Mouse (Mus musculus) v-Abl transformed pro-B cells (cell line): ENCODE measurements around the gene Slc9a8.

ENCODE experiments used
- in situ Hi-C, 2 experiments: fragments of 400-800 bp; cut with MboI; formaldehyde crosslinking; loops; one replicate each; pipeline ENCODE4 v1.15.1; 2025; ENCODE audit not compliant: unreplicated experiment in 2 of 2

The Slc9a8 gene

GRCm38 (mm10) chr2:167421330-167422149 lies at the start of gene Slc9a8:
Slc9a8 (plus strand) TSS chr2:167421712.
- in situ Hi-C loops, result loop anchor here (5.0 to 10.0 kb wide), 8 partner anchors 41 to 354 kb away; partner anchors contain the start of genes Rnf114 (in 2 of the 2) and Spata2 (in 2 of the 2)

- in situ Hi-C loops, result no loop called here
Measured at GRCm38 (mm10) chr2:167373266-167373665, 48.2 kb upstream of the Slc9a8 start.

DNA sequence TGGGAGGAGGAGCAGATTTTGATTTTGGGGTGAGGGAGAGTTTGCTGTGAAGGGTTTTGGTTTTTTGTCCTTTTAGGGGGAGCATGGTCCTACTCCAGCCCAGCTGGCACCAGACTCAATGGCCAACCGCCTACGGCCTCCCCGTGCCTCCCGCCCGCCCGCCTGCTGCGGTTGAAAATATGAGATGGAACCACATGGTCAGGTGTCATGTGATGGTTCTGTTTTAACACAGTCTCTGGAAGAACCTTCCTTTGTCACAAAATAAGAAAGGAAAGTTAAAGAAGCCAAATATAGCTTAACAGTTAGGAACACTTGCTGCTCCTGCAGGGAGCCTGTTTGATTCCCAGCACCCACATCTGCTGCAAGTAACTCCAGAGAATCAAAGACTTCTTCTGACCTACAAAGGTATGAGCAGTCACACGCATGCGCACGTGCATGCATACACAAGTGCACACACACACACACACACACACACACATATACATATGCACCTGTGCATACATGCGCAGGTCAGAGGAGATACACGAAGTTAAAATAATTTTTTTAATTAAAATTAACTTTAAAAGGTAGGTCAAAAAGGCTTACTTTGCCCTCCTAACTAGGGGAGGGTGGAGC lies 47.2 kb upstream of the Slc9a8 start:
- in situ Hi-C loops, result no loop called here

DNA sequence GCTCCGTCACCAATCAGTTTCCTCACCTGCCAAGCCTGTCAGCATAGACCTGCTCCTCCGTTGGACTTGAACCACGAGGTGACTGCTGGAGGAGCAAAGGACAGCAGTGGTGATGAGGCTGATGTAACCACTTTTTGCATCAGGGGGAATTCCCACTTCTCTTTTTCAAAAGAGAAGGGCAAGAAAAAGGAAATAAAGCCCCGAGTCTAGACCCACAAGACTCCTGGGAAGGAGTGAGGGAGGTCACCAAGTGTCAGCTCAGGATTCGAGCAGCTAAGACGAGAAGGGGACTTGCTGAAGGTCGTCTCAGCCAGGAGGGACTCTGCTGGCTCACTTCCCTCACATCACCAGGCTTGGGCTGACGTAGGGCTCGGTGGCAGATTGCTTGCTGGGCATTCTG lies 46.4 kb upstream of the Slc9a8 start:
- in situ Hi-C loops, result no loop called here

DNA sequence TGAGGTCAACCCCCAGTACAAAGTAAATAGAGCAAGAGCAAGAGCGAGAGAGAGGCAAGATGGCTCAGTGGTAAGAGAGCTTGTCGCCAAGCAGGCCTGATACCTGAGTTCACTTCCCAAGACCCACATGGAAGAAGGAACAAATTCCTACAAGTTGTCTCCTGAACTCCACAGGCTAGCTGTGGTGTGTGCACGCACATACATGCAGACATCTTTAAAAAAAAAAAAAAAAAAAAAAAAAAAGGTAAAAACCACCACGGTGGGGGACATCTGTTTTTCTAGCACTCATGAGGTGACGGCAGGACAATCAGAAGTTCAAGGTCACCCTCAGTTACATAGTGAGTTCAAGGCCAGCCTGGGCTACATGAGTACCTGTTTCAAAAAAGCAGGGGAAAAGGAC lies 45.8 kb upstream of the Slc9a8 start:
- in situ Hi-C loops, result no loop called here

DNA sequence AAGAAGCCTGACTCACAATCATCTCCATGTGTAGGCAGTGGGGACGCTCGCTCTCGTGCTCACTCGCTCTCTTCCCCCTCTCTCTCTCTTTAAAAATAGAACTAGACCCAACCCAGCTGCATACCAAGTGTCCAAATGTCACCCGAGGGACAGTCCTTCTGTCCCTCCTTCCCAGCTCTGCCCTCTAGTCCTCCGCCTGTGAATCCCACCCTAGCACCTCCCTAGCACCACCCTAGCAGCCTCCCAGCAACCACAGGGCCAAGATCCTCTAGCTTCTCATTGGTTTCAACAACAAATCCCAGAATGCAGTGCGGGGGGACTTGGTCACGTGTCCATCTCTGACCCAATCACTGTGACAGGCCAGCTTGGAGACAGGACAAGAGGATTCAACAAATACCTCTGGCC lies 45.4 kb upstream of the Slc9a8 start:
- in situ Hi-C loops, result no loop called here

GRCm38 (mm10) chr2:167377697-167378096 lies 43.8 kb upstream of the Slc9a8 start:
- in situ Hi-C loops, result no loop called here

GRCm38 (mm10) chr2:167378972-167379371 lies 42.5 kb upstream of the Slc9a8 start:
- in situ Hi-C loops, result no loop called here

DNA sequence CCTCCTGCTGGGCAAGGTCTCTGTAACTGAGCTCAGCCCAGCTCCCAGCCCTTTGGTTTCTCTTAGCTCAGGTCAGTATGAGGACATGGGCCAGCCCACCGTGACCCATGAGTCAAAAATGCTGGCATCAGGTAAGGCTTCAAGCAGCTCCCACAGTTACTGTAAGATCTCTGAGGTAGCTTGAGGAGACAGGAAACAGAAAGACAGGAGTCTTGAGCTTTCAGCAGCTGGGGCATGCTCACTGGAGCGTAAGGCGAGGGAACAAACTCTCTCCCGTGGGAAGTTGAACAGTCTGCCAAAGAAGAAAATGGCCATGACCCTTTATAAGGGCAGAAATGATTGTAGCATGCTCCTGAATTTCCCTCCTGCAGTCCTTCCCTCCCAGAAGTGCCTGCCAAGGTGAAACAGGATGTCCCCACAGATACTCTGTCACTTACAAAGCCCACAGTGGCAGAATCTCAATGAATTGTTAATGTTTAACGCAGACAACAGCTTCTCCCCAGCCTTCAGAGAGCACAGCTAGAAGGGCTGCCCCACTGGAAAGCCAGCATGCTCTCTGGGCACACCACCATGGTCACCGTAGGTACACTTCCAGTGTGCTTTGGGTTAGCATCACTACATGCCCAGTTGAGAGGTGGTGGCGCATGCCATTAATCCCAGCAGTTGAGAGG lies 40.8 kb upstream of the Slc9a8 start:
- in situ Hi-C loops, result no loop called here

DNA sequence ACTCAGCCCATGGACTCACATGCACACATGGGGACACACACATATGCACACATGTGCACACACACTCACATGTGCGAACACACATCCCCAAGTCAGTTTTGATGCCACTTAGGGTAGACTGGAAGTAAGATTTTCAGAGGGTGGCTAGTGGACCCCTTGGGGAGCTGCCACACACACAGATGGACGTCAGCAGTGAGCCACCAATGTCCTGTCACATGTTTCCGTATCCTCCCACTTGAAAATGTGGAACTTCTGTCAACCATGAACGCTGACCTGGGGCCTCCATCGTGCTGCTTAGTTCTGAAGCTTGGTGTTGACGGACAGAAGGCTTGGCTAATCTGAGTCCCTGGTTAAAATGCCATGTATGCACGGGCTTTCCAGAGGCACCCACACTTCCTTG lies 39.9 kb upstream of the Slc9a8 start:
- in situ Hi-C loops, result no loop called here

GRCm38 (mm10) chr2:167382389-167382788 lies 39.1 kb upstream of the Slc9a8 start:
- in situ Hi-C loops, result no loop called here

DNA sequence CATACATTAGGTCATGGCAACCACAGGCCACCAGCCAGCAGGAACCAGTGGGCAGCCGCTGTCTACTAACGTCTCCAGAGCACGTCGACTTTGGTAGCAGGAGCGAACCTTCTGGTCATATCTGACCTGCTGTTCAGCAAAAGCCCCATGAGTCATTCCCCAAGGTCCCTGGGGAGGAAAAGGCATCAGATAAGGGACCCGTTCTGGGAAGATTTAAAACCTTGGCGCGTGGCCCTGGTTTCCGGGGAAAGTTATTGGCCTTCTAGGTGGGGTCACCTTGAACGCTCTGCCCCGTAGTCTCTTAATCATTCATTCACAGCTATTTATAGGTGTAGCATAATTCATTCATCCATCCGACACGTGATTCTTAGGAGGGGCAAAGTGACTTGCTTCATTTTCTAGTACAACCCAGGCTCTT lies 37.8 kb upstream of the Slc9a8 start:
- in situ Hi-C loops, result no loop called here

DNA sequence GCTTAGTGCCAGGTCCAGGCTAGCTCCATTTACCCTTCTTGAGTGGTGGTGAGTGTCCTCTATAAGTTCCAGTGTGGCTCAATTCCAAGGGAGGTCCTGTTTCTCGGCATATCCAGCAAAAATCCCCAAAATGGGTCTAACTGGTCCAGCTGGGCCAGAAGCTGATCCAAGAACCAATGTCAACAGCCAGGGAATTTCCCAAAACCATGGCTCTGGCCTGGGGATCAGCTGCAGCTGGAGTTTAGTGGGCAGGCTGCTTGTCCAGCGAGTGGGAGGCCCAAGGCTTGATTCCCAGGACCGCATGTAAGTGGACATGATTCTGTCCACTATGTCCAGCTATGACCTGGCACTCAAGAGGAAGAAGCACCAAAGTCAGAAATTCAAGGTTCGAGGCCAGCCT lies 35.1 kb upstream of the Slc9a8 start:
- in situ Hi-C loops, result no loop called here

DNA sequence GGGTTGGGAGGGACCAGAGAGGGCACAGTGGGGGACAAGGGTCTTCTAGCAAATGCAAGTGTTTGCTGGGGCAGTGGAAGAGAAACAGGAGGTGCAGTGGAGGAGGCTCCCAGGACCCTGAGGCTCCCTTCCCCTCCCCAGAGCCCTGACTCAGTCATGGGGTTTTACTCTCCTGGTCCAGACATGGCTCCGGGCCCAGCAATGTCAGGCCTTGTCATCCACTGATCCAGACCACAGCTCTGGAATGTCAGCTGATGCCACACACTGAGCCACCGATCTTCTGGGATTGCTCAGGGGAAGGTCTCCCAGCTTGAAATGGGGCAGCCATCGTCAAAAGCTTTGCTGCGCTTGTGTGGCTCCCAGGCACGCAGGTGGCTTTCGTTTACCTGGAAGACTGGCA lies 34.5 kb upstream of the Slc9a8 start:
- in situ Hi-C loops, result no loop called here

GRCm38 (mm10) chr2:167394426-167394825 lies 27.1 kb upstream of the Slc9a8 start:
- in situ Hi-C loops, result loop anchor here in 1 of 2 experiments (10.0 kb wide), 1 partner anchor 90 kb away; no protein-coding TSS in a partner anchor

- in situ Hi-C loops, result loop anchor here in 1 of 2 experiments (10.0 kb wide), 1 partner anchor 92 kb away; no protein-coding TSS in a partner anchor
Measured at GRCm38 (mm10) chr2:167396420-167396819, 25.1 kb upstream of the Slc9a8 start.

GRCm38 (mm10) chr2:167399012-167399411 lies 22.5 kb upstream of the Slc9a8 start:
- in situ Hi-C loops, result loop anchor here in 1 of 2 experiments (10.0 kb wide), 1 partner anchor 94 kb away; no protein-coding TSS in a partner anchor

DNA sequence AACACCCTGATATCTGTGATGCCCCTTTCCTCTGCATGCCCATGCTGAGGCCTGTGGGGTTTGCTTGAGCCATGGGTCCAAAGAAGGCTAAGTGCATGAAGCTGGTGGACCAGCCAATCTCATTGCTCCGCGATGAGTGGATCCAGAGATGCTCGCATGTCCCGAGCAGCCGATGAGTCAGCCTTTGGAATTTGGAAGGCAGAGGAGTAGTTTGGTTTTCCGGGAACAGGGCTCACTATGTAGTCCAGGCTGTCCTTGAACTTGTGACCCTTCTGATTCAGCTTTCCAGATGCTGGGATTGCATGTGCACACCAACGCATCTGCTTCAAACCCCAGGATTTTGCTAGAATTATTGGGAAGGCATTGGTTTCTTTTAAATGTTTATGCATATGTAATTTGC lies 21.9 kb upstream of the Slc9a8 start:
- in situ Hi-C loops, result loop anchor here (5.0 to 10.0 kb wide), 2 partner anchors 95 to 102 kb away; no protein-coding TSS in a partner anchor

DNA sequence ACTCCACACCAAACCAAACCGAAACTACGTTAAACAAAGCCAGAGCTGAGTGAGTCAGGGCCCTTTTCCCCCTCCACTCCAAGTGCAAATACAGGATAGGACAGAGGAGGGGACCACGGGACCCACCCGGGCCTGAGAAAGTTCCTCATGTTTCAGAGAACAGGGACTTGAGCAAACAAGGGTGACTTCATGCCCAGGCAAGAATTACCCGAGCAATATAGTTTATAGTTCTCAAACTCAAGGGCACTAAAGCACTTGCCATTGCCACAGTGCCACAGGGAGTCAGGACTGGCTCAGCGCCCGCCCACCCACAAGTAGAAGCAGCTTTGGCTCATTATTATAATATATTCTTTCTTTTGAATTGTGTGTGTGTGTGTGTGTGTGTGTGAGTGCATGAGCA lies 18.4 kb upstream of the Slc9a8 start:
- in situ Hi-C loops, result loop anchor here in 1 of 2 experiments (5.0 kb wide), 1 partner anchor 106 kb away; no protein-coding TSS in a partner anchor

GRCm38 (mm10) chr2:167405101-167405880 lies 16.2 kb upstream of the Slc9a8 start:
- in situ Hi-C loops, result no loop called here
